15 mouse cellular contexts compared by ENCODE assay signal in the genomic region with DNA sequence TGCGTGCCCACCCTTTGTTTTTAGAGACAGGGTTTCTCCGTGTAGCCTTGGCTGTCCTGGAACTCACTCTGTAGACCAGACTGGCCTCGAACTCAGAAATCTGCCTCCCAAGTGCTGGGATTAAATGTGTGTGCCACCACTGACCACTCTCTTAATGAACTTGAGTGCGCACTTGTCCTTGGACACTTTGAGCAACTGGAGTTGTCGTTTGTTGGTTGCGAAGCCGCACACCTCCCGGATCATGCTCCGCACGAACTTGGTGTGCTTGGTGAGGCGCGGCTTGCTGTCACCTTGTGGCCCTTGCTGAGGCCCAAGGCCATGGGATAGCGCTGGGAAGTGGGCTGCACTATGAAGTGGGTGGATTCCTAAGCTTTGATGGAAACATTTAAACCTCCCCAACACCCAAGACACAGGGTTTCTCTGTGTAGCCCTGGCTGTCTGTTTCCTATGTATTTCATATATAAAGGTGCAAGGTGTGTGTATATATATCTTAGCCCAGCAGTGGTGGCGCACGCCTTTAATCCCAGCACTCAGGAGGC. TPM values are rescaled to one million over a fixed set of nuclear protein-coding genes. Genes with fewer than 3 reads are reported as not detected.
DNase-seq lines count a peak whose midpoint lies in the region; ATAC-seq lines count a peak whose summit lies in the region.
"Had no signal": no experiment of that assay in that cellular context is flagged by ENCODE, and none has a peak within 500 bp of the region (broad histone marks: within the 10 kb centered on the region; RNA-seq: fewer than 3 reads in every experiment).

No protein-coding gene starts in this region.

- no peaks in the 10 kb centered on the region for H3K9me3 ChIP-seq in heart, embryonic 12.5 days (replicated peaks)
- H3K9me3 ChIP-seq in lung, embryonic 15.5 days = no peaks in the 10 kb centered on the region
- no peaks in the 10 kb centered on the region for H3K9me3 ChIP-seq in intestine, embryonic 16.5 days (ENCODE audit: control insufficient read depth, low read length)
- H3K9me3 ChIP-seq in stomach, embryonic 15.5 days = no peaks in the 10 kb centered on the region

- H3K36me3 ChIP-seq in heart, embryonic 12.5 days = peaks cover 54% of the 10 kb centered on the region
- peaks cover 54% of the 10 kb centered on the region for H3K36me3 ChIP-seq in lung, embryonic 15.5 days
- peaks cover 10% of the 10 kb centered on the region; the same call in 1 of the 2 replicates for H3K36me3 ChIP-seq in intestine, embryonic 16.5 days (ENCODE audit: control insufficient read depth, insufficient read depth, low read length)
- peaks cover 34% of the 10 kb centered on the region for H3K36me3 ChIP-seq in stomach, embryonic 15.5 days

- ATAC-seq in heart, embryonic 12.5 days (ENCODE audit: insufficient number of reproducible peaks, low FRiP score) = no peak
- ATAC-seq in lung, embryonic 15.5 days (ENCODE audit: borderline replicate concordance, extremely low read depth, low FRiP score, low TSS enrichment) = peak; percentile 46; the same call in 1 of the 2 replicates
- peak; percentile 37 for ATAC-seq in intestine, embryonic 16.5 days
- 0 out of 2 replicates have a peak, but pooled peaks have one; percentile 7 for ATAC-seq in stomach, embryonic 15.5 days (ENCODE audit: insufficient read depth, low FRiP score, low read depth)
- ATAC-seq: Patski had no signal

- 93% methylated on average over 15 of the region's 15 CpGs for WGBS in heart, embryonic 12.5 days
- WGBS in lung, embryonic 15.5 days = 91% methylated on average over 15 of the region's 15 CpGs
- 92% methylated on average over 15 of the region's 15 CpGs for WGBS in intestine, embryonic 16.5 days
- 92% methylated on average over 15 of the region's 15 CpGs for WGBS in stomach, embryonic 15.5 days

- H3K4me1 ChIP-seq in heart, embryonic 12.5 days (replicated peaks) = no peaks in the 10 kb centered on the region
- no peaks in the 10 kb centered on the region for H3K4me1 ChIP-seq in lung, embryonic 15.5 days
- H3K4me1 ChIP-seq in intestine, embryonic 16.5 days (ENCODE audit: control insufficient read depth, insufficient read depth, low read length) = no peaks in the 10 kb centered on the region
- no peaks in the 10 kb centered on the region for H3K4me1 ChIP-seq in stomach, embryonic 15.5 days

- no peaks in the 10 kb centered on the region for H3K27me3 ChIP-seq in heart, embryonic 12.5 days (replicated peaks)
- H3K27me3 ChIP-seq in lung, embryonic 15.5 days = no peaks in the 10 kb centered on the region
- no peaks in the 10 kb centered on the region for H3K27me3 ChIP-seq in intestine, embryonic 16.5 days (replicated peaks; ENCODE audit: control insufficient read depth, insufficient read depth, low read length)
- no peaks in the 10 kb centered on the region for H3K27me3 ChIP-seq in stomach, embryonic 15.5 days (replicated peaks)
- H3K27me3 ChIP-seq: Patski had no signal

- peak; percentile 82 for DNase-seq in heart, adult 11 months
- DNase-seq in lung, adult 18-20 months = no peak
- DNase-seq in c-Kit-positive CD71-positive TER-119-positive erythroid progenitor cells, embryonic 14.5 days (ENCODE audit: low spot score) = no peak
- no peak for DNase-seq in right cerebral cortex, postnatal 10 days (ENCODE audit: low spot score in 2 of 2)
- DNase-seq: adrenal gland, postnatal 10 days; gastrocnemius, postnatal 10 days; thymus, adult 2 months had no signal

- H3K27ac ChIP-seq in heart, embryonic 12.5 days (ENCODE audit: poor library complexity, severe bottlenecking) = no peak overlapping the region
- H3K27ac ChIP-seq in lung, embryonic 15.5 days = no peak overlapping the region
- no peak overlapping the region for H3K27ac ChIP-seq in intestine, embryonic 16.5 days (ENCODE audit: low read length)
- no peak overlapping the region for H3K27ac ChIP-seq in stomach, embryonic 15.5 days
- H3K27ac ChIP-seq: layer of hippocampus, adult 2 months had no signal

- no peak overlapping the region for H3K4me2 ChIP-seq in heart, embryonic 12.5 days
- no peak overlapping the region for H3K4me2 ChIP-seq in lung, embryonic 15.5 days
- H3K4me2 ChIP-seq in intestine, embryonic 16.5 days (ENCODE audit: low read depth, low read length) = no peak overlapping the region
- H3K4me2 ChIP-seq in stomach, embryonic 15.5 days = no peak overlapping the region
- H3K4me2 ChIP-seq: heart, embryonic 11.5 days had no signal

- H3K9ac ChIP-seq in heart, embryonic 12.5 days = no peak overlapping the region
- no peak overlapping the region for H3K9ac ChIP-seq in lung, embryonic 15.5 days
- H3K9ac ChIP-seq in intestine, embryonic 16.5 days (ENCODE audit: low read depth, low read length) = no peak overlapping the region
- no peak overlapping the region for H3K9ac ChIP-seq in stomach, embryonic 15.5 days

- H3K4me3 ChIP-seq in heart, embryonic 12.5 days = no peak overlapping the region
- H3K4me3 ChIP-seq in lung, embryonic 15.5 days = no peak overlapping the region
- no peak overlapping the region for H3K4me3 ChIP-seq in intestine, embryonic 16.5 days (ENCODE audit: low read length)
- H3K4me3 ChIP-seq in stomach, embryonic 15.5 days (replicated peaks) = no peak overlapping the region
- H3K4me3 ChIP-seq: layer of hippocampus, adult 2 months had no signal

RNA-seq across cellular contexts. Expression of a gene that starts 29.4 kb away (rescaled TPM):
- not detected in 2 replicates for polyA plus RNA-seq in heart, embryonic 12.5 days (2016; fragmentation: Nextera tagmentation; extraction: Ambion mirVana)
- not detected in 2 replicates for polyA plus RNA-seq in lung, embryonic 15.5 days (2015; fragmentation: Nextera tagmentation; extraction: Ambion mirVana)
- polyA plus RNA-seq in intestine, embryonic 16.5 days (2015; fragmentation: Nextera tagmentation; extraction: Ambion mirVana) = not detected in 2 replicates
- polyA plus RNA-seq in stomach, embryonic 15.5 days (2015; fragmentation: Nextera tagmentation; extraction: Ambion mirVana) = not detected in 2 replicates
- polyA plus RNA-seq: heart, embryonic 11.5 days; Patski; small intestine, adult 2 months; thymus, adult 2 months had no signal

RNA-seq across cellular contexts. Expression of a gene that starts 32.2 kb away (rescaled TPM):
- polyA plus RNA-seq in heart, embryonic 12.5 days (2016; fragmentation: Nextera tagmentation; extraction: Ambion mirVana) = 425 and 438 TPM in 2 replicates
- polyA plus RNA-seq in lung, embryonic 15.5 days (2015; fragmentation: Nextera tagmentation; extraction: Ambion mirVana) = 645 and 674 TPM in 2 replicates
- polyA plus RNA-seq in intestine, embryonic 16.5 days (2015; fragmentation: Nextera tagmentation; extraction: Ambion mirVana) = 447 and 515 TPM in 2 replicates
- 570 and 597 TPM in 2 replicates for polyA plus RNA-seq in stomach, embryonic 15.5 days (2015; fragmentation: Nextera tagmentation; extraction: Ambion mirVana)

RNA-seq across cellular contexts. Expression of a gene that starts 38.8 kb away (rescaled TPM):
- 31.9 and 32.1 TPM in 2 replicates for polyA plus RNA-seq in heart, embryonic 12.5 days (2016; fragmentation: Nextera tagmentation; extraction: Ambion mirVana)
- polyA plus RNA-seq in lung, embryonic 15.5 days (2015; fragmentation: Nextera tagmentation; extraction: Ambion mirVana) = 61.8 and 72.8 TPM in 2 replicates
- 42.9 and 48.5 TPM in 2 replicates for polyA plus RNA-seq in intestine, embryonic 16.5 days (2015; fragmentation: Nextera tagmentation; extraction: Ambion mirVana)
- polyA plus RNA-seq in stomach, embryonic 15.5 days (2015; fragmentation: Nextera tagmentation; extraction: Ambion mirVana) = 56.4 and 59.0 TPM in 2 replicates

RNA-seq across cellular contexts. Expression of a gene that starts 51.1 kb away (rescaled TPM):
- polyA plus RNA-seq in heart, embryonic 12.5 days (2016; fragmentation: Nextera tagmentation; extraction: Ambion mirVana) = 21.5 and 23.6 TPM in 2 replicates
- polyA plus RNA-seq in lung, embryonic 15.5 days (2015; fragmentation: Nextera tagmentation; extraction: Ambion mirVana) = 25.7 and 26.3 TPM in 2 replicates
- 19.7 and 20.5 TPM in 2 replicates for polyA plus RNA-seq in intestine, embryonic 16.5 days (2015; fragmentation: Nextera tagmentation; extraction: Ambion mirVana)
- 30.8 and 32.9 TPM in 2 replicates for polyA plus RNA-seq in stomach, embryonic 15.5 days (2015; fragmentation: Nextera tagmentation; extraction: Ambion mirVana)

RNA-seq across cellular contexts. Expression of a gene that starts 56.2 kb away (rescaled TPM):
- polyA plus RNA-seq in heart, embryonic 12.5 days (2016; fragmentation: Nextera tagmentation; extraction: Ambion mirVana) = 0.50 and 0.80 TPM in 2 replicates
- polyA plus RNA-seq in lung, embryonic 15.5 days (2015; fragmentation: Nextera tagmentation; extraction: Ambion mirVana) = 0.26 and 0.57 TPM in 2 replicates
- 99.0 and 118 TPM in 2 replicates for polyA plus RNA-seq in intestine, embryonic 16.5 days (2015; fragmentation: Nextera tagmentation; extraction: Ambion mirVana)
- polyA plus RNA-seq in stomach, embryonic 15.5 days (2015; fragmentation: Nextera tagmentation; extraction: Ambion mirVana) = 10.1 and 14.2 TPM in 2 replicates
